Mouse (Mus musculus): Measurements from ENCODE around the gene Supt6.

The Supt6 gene

DNA sequence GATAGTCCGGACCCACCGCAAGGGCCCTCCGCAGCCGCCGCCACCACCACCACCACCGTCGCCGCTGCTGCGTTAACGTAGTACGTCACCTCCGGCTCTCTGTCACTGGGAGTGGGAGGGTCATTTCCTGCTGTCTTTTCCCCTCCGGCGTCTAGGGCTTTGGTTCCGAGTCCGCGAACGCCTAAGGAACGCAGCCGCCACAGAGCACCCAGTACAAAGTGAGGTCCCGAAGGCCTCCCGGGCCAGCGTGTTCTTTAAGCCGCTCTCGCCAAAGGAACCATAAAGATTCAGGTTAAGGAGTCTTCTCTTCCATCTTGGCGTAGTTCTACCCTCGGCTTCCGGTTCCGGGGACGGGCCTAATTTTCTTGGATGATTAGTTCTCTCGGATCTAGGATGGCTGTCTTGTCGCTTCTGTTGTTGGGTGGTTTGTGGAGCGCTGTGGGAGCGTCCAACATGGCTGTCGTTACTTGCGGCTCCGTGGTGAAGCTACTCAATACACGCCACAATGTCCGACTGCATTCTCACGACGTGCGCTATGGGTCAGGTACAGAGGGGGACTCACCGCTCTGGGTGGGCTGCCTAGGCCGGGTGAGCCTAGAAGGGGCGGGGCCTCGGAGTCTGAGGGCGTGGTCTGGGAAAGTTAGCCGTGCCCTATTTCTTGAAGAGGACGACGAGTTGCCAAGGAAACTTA, at the start of gene Supt6, which contains the start of gene Sdf2:
Gene Supt6, minus strand, starts transcription at position 361 of the 691 bp plus-strand sequence.
Gene Sdf2, plus strand, starts transcription at position 120 of the 691 bp plus-strand sequence.
- peak; percentile 93 for DNase-seq

GRCm38 (mm10) chr11:78294585-78294984, 48.8 kb upstream of the Supt6 start:
- no peak for DNase-seq

GRCm38 (mm10) chr11:78290654-78291053, 44.9 kb upstream of the Supt6 start, which contains the start of gene BC030499:
Gene BC030499 (plus strand): TSS chr11:78290841.
- no peak for DNase-seq

- DNase-seq = no peak
Observed at GRCm38 (mm10) chr11:78289146-78289763, 43.5 kb upstream of the Supt6 start.

DNA sequence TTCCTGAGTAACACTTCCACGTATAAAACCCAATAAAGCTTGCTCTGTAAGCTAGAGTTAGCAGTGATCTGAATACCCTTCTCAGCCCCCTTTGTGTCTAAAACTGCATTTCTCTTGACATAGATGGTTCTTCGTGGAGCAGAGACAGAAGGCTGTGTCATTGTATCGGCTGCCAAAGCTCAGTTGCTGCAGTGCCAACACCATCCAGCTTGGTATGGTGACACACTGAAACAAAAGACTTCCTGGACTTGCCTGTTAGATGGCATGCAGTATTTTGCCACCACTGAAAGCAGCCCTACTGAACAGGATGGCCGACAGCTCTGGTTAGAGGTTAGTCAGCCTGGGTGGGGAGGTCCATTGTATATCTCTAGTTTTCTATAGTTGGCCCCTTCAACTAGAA, 33.8 kb upstream of the Supt6 start:
- no peak for DNase-seq

- DNase-seq = no peak
Observed at GRCm38 (mm10) chr11:78278853-78279252, 33.1 kb upstream of the Supt6 start.

- peak; percentile 59 for DNase-seq
Observed at GRCm38 (mm10) chr11:78276169-78276568, 30.4 kb upstream of the Supt6 start.

DNA sequence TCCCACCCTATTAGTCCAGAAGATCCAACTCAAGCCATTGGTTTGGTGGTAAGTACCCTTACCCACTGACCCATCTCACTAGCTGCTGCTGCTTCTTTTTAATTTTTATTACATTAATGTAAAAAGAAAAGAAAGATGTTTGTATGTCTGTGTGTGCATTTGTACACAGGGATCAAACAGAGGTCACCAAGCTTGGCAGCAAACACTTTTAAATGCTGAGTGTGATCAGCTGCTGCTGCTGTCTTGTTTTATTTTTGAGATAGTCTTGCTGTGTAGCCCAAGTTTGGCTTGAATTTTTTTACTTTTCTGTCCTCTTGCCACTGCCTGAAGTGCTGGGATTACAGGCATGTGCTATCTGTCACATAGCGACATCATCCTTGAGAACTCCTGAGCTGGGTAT, 29.8 kb upstream of the Supt6 start:
- DNase-seq = no peak

GRCm38 (mm10) chr11:78271986-78272385, 26.2 kb upstream of the Supt6 start:
- no peak for DNase-seq

- no peak for DNase-seq
Observed at GRCm38 (mm10) chr11:78265571-78265970, 19.8 kb upstream of the Supt6 start.

DNA sequence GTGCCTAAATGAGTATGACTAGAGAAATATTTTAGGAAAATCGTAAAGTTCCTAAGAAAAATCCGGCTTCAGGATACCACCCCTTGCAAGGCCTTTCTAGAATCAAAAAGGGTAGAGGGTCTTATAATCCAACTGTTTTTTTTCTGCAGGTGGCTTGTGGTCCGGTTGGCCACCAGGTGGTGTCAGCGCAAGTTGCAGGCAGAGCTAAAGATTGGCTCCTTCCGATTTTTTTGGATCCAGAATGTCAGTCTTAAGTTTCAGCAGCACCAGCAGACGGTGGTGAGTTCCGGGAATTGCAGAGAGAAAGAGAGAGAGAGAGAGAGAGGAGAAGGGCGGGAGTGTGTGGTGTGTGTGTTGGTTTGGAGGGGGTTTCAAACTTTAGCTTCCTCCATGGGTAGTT, 16.8 kb upstream of the Supt6 start:
- peak; percentile 83 for DNase-seq

DNA sequence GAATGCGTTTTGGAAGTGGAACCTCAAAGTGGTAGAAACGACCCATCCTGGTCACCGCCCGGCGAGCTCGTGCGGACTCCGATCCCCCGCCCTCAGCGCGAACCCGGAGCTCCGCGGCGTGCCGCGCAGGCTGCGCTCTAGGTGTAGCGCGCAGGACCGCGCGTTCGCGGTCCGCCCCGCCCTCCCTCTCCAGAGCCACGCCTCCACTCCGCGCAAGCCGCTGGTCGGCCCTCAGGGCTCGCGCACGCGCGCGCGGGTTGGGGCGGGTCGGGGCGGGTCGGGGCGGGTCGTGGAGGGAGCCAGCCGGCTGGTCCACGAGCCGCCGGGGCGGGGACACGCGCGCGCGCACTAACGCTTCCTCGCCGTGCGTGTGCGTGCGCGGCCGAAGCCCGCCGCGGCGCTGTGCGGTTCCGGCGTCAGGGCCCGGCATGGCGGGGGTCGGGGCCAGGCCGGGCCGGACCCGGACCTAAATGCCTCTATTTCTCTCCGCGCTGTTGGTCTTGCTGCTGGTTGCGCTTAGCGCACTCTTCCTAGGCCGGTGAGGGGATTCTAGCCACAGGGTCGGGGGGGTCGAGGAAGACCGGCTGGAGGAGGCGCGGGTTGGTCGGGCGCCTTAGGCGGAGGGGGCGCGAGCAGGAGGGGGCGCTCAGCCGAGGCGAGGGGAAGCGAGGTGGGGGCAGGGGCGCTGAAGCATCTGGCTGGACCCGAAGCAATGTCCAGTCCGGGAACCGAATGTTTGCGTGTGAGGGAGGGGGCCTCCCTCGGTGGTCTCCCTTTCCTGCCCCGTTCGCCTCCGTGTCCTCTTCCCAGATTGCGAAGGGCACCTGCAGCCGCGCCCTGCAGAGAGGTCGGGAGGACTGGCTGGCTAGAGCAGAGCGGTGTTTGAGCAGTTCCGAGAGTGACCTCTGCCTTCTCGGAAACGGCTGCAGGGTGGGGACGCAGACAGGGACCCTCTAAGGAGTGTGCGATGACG, 15.9 kb upstream of the Supt6 start, which contains the start of gene 2610507B11Rik:
Gene 2610507B11Rik, plus strand, starts transcription at position 373 of the 973 bp plus-strand sequence.
- peak; percentile 98 for DNase-seq

DNA sequence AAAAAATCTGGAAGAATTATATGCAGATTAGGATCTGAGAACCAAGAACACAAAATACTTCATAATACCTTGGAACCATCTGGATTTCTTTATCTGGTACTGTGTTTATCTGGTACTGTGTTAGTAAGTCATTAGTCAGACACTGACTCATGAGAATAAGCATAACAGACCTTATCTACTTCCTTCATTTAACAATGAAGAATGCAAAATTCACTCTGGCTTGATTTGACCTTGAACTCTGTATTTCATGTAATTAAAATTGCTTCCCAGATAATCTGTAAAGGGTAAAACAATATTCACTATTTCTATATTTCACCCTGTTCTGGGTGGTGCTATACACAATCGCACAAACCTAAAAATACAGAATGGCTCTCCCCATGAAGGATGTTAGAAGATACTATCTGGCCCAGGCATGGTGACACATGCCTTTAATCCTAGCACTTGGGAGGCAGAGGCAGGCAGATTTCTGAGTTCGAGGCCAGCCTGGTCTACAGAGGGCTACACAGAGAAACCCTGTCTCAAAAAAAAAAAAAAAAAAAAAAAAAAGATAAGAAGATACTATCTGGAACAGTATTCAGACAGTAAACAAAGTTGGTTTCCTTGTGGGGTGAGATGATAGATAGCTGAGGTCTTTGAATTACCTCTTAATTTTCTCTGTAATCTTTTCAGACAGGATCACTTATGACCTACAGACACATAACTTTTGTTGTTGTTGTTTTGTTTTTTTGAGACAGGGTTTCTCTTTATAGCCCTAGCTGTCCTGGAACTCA, 14.9 kb upstream of the Supt6 start:
- DNase-seq = no peak

- DNase-seq = no peak
Observed at GRCm38 (mm10) chr11:78256618-78257017, 10.8 kb upstream of the Supt6 start.

DNA sequence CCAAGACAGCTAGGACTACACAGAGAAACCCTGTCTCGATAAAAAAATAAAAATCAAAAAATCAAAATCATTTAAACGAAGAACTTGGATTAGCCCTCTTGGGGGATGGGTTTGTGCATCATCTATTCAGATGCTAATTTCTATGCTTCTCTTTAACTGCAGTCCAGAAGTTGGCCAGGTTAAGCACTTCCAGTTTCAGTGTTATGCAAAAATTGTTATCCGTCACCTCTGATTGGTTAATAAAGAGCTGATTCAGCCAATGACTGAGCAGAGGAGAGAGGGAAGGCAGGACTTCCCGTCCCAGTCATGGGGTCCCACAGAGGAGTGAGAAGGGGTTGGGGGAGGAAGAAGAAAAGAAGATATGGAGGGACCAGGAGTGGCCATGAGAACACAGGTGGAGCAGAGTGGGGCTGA, 1.9 kb upstream of the Supt6 start:
- DNase-seq = no peak

GRCm38 (mm10) chr11:78247012-78247348, 1.2 kb upstream of the Supt6 start:
- DNase-seq = no peak

DNA sequence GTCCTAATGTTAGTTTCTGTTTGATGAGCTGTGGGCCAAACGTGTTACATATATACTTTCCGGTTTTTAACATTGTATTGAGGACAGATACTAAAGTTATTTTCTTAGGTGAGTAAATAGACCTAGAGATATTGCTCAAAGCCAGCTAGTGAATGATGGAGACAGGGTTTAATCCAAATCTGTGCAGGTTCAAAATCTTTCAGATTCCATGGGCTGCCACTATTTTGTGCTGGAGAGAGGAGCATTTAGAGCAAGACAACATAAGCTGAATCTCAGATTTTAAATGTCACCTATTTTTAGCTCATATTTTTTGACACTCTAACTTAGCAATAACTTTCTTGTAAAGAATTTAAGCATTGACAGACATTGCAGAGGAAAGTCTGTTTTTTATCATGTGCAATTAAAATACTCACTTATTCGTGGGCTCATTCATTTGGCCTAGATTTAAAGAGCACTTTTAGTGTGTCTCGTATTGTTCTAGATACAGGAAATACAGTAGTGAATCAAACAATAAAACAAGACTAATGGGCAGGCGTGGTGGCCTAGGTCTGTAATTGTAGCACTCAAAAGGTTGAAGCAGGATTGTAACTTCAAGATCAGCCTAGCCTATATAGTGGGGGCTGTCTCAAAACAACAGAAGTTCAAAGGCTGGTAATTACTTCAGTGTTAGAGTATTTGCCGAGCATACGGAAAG, 678 bp upstream of the Supt6 start:
- no peak for DNase-seq

- no peak for DNase-seq
Observed at GRCm38 (mm10) chr11:78245261-78245626, 543 bp downstream of the Supt6 start.

DNA sequence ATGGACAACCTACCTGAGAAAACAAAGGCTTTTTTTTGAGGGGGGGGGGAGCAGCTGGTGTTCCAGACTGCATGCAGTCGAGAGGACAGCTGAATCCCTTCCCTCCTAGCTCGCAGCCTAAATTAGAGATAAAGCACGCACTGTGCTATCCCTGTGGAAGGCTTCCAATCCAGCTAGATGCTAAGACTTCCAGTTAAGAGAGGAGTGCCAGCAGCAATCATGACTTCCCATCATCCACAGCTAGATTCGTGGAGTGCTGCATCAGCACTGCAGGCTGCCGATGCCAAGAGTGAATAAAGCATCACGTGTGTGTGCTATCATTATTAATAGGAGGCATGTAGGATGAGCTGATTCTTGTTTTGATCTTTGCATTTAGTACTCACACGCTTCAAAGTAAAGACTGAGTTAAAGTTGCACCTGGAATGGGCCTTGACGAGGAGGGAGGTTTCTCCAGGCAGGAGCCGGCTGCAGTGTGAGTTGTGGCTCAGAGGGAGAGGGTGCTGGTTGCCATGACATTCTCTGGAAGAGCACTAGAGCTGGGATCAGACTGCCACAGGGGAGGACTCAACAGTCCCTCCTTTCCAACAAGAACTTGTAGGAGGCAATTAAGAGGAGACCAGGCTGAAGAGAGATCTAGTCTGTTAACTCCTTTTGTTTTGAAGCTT, 5.5 kb downstream of the Supt6 start:
- no peak for DNase-seq

- DNase-seq = no peak
Observed at GRCm38 (mm10) chr11:78231518-78231917, 14.3 kb downstream of the Supt6 start.

GRCm38 (mm10) chr11:78223586-78223985, 22.2 kb downstream of the Supt6 start:
- DNase-seq = no peak
